Mouse (Mus musculus) small intestine, adult 2 months (tissue): ENCODE data around the gene Rassf5. TPM values are rescaled to one million over a fixed set of nuclear protein-coding genes. Genes with fewer than 3 reads are reported as not detected.

Experiments used
- H3K27ac ChIP-seq: fragments of 200-500 bp; 2 replicates; pipeline ENCODE4 v1.5.1; 2012; ENCODE audit warnings: low read depth, low read length, control low read depth, inconsistent platforms; ENCODE audit not compliant: insufficient read depth
- H3K27me3 ChIP-seq: fragments of 200-500 bp; 2 replicates; pipeline ENCODE4 v1.6.1; 2012; ENCODE audit warnings: mild to moderate bottlenecking, moderate library complexity, low read length, inconsistent platforms; ENCODE audit not compliant: control insufficient read depth, insufficient read depth
- H3K36me3 ChIP-seq: fragments of 200-500 bp; 2 replicates; pipeline ENCODE4 v1.6.1; 2012; ENCODE audit warnings: mild to moderate bottlenecking, low read length, control low read depth, inconsistent platforms; ENCODE audit not compliant: control insufficient read depth, insufficient read depth
- H3K4me1 ChIP-seq: fragments of 200-500 bp; 2 replicates; pipeline ENCODE4 v1.6.1; 2012; ENCODE audit warnings: low read length, inconsistent platforms, mixed read lengths; ENCODE audit not compliant: control insufficient read depth, insufficient read depth, insufficient read length
- H3K4me3 ChIP-seq: fragments of 200-500 bp; 2 replicates; pipeline ENCODE4 v1.5.1; 2012; ENCODE audit warnings: low read depth, mild to moderate bottlenecking, control low read depth, inconsistent platforms, low read length, moderate library complexity
- CTCF ChIP-seq: fragments of 200-500 bp; IDR thresholded peaks from 2 replicates; pipeline ENCODE4 v1.5.1; 2012; ENCODE audit warnings: low read depth, mild to moderate bottlenecking, control low read depth, inconsistent platforms, low read length, moderate library complexity, mixed read lengths; ENCODE audit not compliant: insufficient replicate concordance, insufficient read length; ENCODE audit errors: extremely low read depth
- POLR2A ChIP-seq: fragments of 200-500 bp; IDR thresholded peaks from 2 replicates; pipeline ENCODE4 v1.6.1; 2012; ENCODE audit warnings: low read depth, mild to moderate bottlenecking, control low read depth, inconsistent platforms, low read length, moderate library complexity
- WGBS: fragments of 180-500 bp; shearing (Covaris S2); methylation state at CpG from one replicate; pipeline ENCODE4 v1.1.7; 2018; 5-methylcytosine and 5-hydroxymethylcytosine counted together
- polyA plus RNA-seq: library from polyadenylated mRNA; depleted of rRNA; stranded (reverse); fragments of >200 nt; gene quantifications from 2 replicates; pipeline ENCODE4 v1.2.3, GENCODE M21; 2012

Gene Rassf5
- polyA plus RNA-seq, 1 experiment: 4.0 TPM

GRCm38 (mm10) chr1:131284616-131285015 lies 39.6 kb upstream of the Rassf5 start:
- no peak for TF ChIP-seq POLR2A
- TF ChIP-seq CTCF: no peak
- Histone ChIP-seq H3K36me3 (0 out of 2 replicates have a peak, but pooled peaks cover 2% of the 10 kb centered on the region), H3K27me3 (no peaks in the 10 kb centered on the region), H3K27ac (no peak overlapping the region), H3K4me1 (peaks cover 25% of the 10 kb centered on the region; the same call in 1 of the 2 replicates), H3K4me3 (no peak overlapping the region)
- WGBS: 88% methylated on average over 4 of the region's 4 CpGs

- Histone ChIP-seq H3K36me3 (no peaks in the 10 kb centered on the region), H3K27ac (no peak overlapping the region), H3K27me3 (no peaks in the 10 kb centered on the region), H3K4me1 (peaks cover 26% of the 10 kb centered on the region; the same call in 1 of the 2 replicates), H3K4me3 (no peak overlapping the region)
- no peak for TF ChIP-seq POLR2A
- no peak for TF ChIP-seq CTCF
- WGBS: 82% methylated on average over 1 of the region's 1 CpGs
These were observed 39.1 kb upstream of the Rassf5 start for GRCm38 (mm10) chr1:131284167-131284566.

- Histone ChIP-seq H3K27ac (peak overlapping the region; percentile 68), H3K4me3 (no peak overlapping the region), H3K36me3 (no peaks in the 10 kb centered on the region), H3K4me1 (peaks cover 37% of the 10 kb centered on the region; the same call in 1 of the 2 replicates), H3K27me3 (no peaks in the 10 kb centered on the region)
- 24% methylated on average over 4 of the region's 4 CpGs for WGBS
- no peak for TF ChIP-seq CTCF
These were observed 36.7 kb upstream of the Rassf5 start for GRCm38 (mm10) chr1:131281731-131282130.

GRCm38 (mm10) chr1:131280280-131280679 lies 35.2 kb upstream of the Rassf5 start:
- Histone ChIP-seq H3K4me3 (no peak overlapping the region), H3K27ac (peak overlapping the region; percentile 87), H3K36me3 (no peaks in the 10 kb centered on the region), H3K4me1 (peaks cover 45% of the 10 kb centered on the region), H3K27me3 (no peaks in the 10 kb centered on the region)
- TF ChIP-seq CTCF (peak; percentile 21; the same call in 1 of the 2 replicates), POLR2A (no peak)
- WGBS: 13% methylated on average over 3 of the region's 3 CpGs

- H3K4me1 ChIP-seq: peaks cover 48% of the 10 kb centered on the region
- H3K27me3 ChIP-seq: no peaks in the 10 kb centered on the region
- H3K27ac ChIP-seq: peak within 1 kb of the TSS; percentile 87
- TF ChIP-seq CTCF: no peak
- TF ChIP-seq POLR2A: no peak
- peak within 1 kb of the TSS; percentile 79 for H3K4me3 ChIP-seq
- no peaks in the 10 kb centered on the region for H3K36me3 ChIP-seq
- WGBS: 9% methylated on average over 4 of the region's 4 CpGs
These were observed 34.4 kb upstream of the Rassf5 start, which contains the start of gene Ikbke for GRCm38 (mm10) chr1:131279456-131279776. Gene Ikbke, minus strand, starts transcription at chr1:131279606.

GRCm38 (mm10) chr1:131278606-131279455 lies 33.8 kb upstream of the Rassf5 start:
- Histone ChIP-seq H3K4me3 (peak overlapping the region; percentile 79), H3K27me3 (no peaks in the 10 kb centered on the region), H3K4me1 (peaks cover 48% of the 10 kb centered on the region), H3K36me3 (no peaks in the 10 kb centered on the region), H3K27ac (peak overlapping the region; percentile 87)
- TF ChIP-seq CTCF (no peak), POLR2A (0 out of 2 replicates have a peak, but pooled peaks have one; percentile 5)
- 19% methylated on average over 8 of the region's 8 CpGs for WGBS

- TF ChIP-seq POLR2A (no peak), CTCF (no peak)
These were observed 31.8 kb upstream of the Rassf5 start for GRCm38 (mm10) chr1:131276831-131277230.

GRCm38 (mm10) chr1:131275577-131275976 lies 30.5 kb upstream of the Rassf5 start:
- WGBS: 58% methylated on average over 14 of the region's 14 CpGs
- Histone ChIP-seq H3K27me3 (no peaks in the 10 kb centered on the region), H3K4me1 (peaks cover 32% of the 10 kb centered on the region), H3K4me3 (peak overlapping the region; percentile 65), H3K36me3 (peaks cover 19% of the 10 kb centered on the region), H3K27ac (peak overlapping the region; percentile 44)
- TF ChIP-seq CTCF: no peak
- no peak for TF ChIP-seq POLR2A

More at GRCm38 (mm10) chr1:131276831-131277230, 31.8 kb upstream of the Rassf5 start:
- Histone ChIP-seq H3K27me3 (no peaks in the 10 kb centered on the region), H3K4me1 (peaks cover 41% of the 10 kb centered on the region), H3K4me3 (peak overlapping the region; percentile 65; the same call in 1 of the 2 replicates), H3K36me3 (peaks cover 8% of the 10 kb centered on the region), H3K27ac (no peak overlapping the region)
